Mouse (Mus musculus) ES-E14 (cell line): ENCODE data around the gene 2700049A03Rik. TPM values are rescaled to one million over a fixed set of nuclear protein-coding genes. Genes with fewer than 3 reads are reported as not detected.
"Not testable (repeated sequence)": the region's sequence is repeated elsewhere in the genome, so short reads cannot be mapped to it uniquely, and the experiment has no call there.

ENCODE experiments used
- DNase-seq: peaks from one replicate; pipeline ENCODE4 v3.0.0-alpha.2; 2013; ENCODE audit warnings: low read depth, low spot score
- H3K27ac ChIP-seq: 2 replicates; pipeline ENCODE4 v1.5.1; 2012; ENCODE audit warnings: low read depth, mild to moderate bottlenecking, low read length, moderate library complexity, mixed read lengths; ENCODE audit not compliant: poor library complexity, insufficient read depth, severe bottlenecking
- H3K36me3 ChIP-seq: 2 replicates; pipeline ENCODE4 v1.6.1; 2012; ENCODE audit warnings: mild to moderate bottlenecking, low read length, moderate library complexity, mixed read lengths; ENCODE audit not compliant: control insufficient read depth, poor library complexity, insufficient read depth, severe bottlenecking
- H3K4me1 ChIP-seq, 2 experiments: fragments of 150-350 bp in 1 of 2; sonication (generic) in 1 of 2; 2 replicates each; pipeline ENCODE4 v1.6.1; 2012; ENCODE audit warnings: low read length in 2 of 2, mild to moderate bottlenecking in 1 of 2, mixed read lengths in 1 of 2; ENCODE audit not compliant: control insufficient read depth in 2 of 2, insufficient read depth in 2 of 2, poor library complexity in 1 of 2
- H3K4me3 ChIP-seq, 2 experiments: fragments of 150-350 bp in 1 of 2; sonication (generic) in 1 of 2; 2 replicates each; pipeline ENCODE4 v1.5.1; 2012; ENCODE audit warnings: low read length in 2 of 2, low read depth in 1 of 2, mild to moderate bottlenecking in 1 of 2, mixed read lengths in 1 of 2; ENCODE audit not compliant: insufficient read depth in 1 of 2, poor library complexity in 1 of 2, severe bottlenecking in 1 of 2
- H3K9ac ChIP-seq: 2 replicates; pipeline ENCODE4 v1.6.1; 2012; ENCODE audit warnings: low read depth, mild to moderate bottlenecking, low read length, mixed read lengths; ENCODE audit not compliant: poor library complexity, insufficient read depth, severe bottlenecking
- H3K9me3 ChIP-seq: fragments of 150-350 bp; sonication (generic); 2 replicates; pipeline ENCODE4 v1.6.1; 2012; ENCODE audit warnings: low read depth, mild to moderate bottlenecking, low read length; ENCODE audit not compliant: control insufficient read depth, insufficient read depth
- CHD2 ChIP-seq: IDR thresholded peaks from 2 replicates; pipeline ENCODE4 v1.6.1; 2014; ENCODE audit warnings: mild to moderate bottlenecking, low read depth, low read length, inconsistent platforms
- HCFC1 ChIP-seq: IDR thresholded peaks from 2 replicates; pipeline ENCODE4 v1.6.1; 2012; ENCODE audit warnings: low read length, inconsistent platforms, borderline replicate concordance; ENCODE audit not compliant: insufficient read depth
- MAFK ChIP-seq: IDR thresholded peaks from 2 replicates; pipeline ENCODE4 v1.6.1; 2014; ENCODE audit warnings: mild to moderate bottlenecking, low read depth, low read length, inconsistent platforms; ENCODE audit not compliant: insufficient read depth
- ZC3H11A ChIP-seq: IDR thresholded peaks from 2 replicates; pipeline ENCODE4 v1.6.1; 2012; ENCODE audit warnings: low read depth, mild to moderate bottlenecking, inconsistent platforms, low read length, borderline replicate concordance
- ZNF384 ChIP-seq: IDR thresholded peaks from 2 replicates; pipeline ENCODE4 v1.6.1; 2012; ENCODE audit warnings: low read depth, low read length, inconsistent platforms
- in situ Hi-C, 2 experiments: fragments of 600-800 bp; cut with MboI; formaldehyde crosslinking; loops; one replicate each; pipeline ENCODE4 v1.15.1; 2025; ENCODE audit warnings: low sequenced_read_pairs in 2 of 2, inconsistent platforms in 1 of 2; ENCODE audit not compliant: unreplicated experiment in 2 of 2
- total RNA-seq: library from RNA; depleted of rRNA; stranded (reverse); fragments of 300-350 nt; gene quantifications from 2 replicates; pipeline ENCODE4 v1.2.3, GENCODE M21; 2012; rRNA removed

Gene 2700049A03Rik
- 18.3 and 20.0 TPM in 2 replicates for total RNA-seq

DNA sequence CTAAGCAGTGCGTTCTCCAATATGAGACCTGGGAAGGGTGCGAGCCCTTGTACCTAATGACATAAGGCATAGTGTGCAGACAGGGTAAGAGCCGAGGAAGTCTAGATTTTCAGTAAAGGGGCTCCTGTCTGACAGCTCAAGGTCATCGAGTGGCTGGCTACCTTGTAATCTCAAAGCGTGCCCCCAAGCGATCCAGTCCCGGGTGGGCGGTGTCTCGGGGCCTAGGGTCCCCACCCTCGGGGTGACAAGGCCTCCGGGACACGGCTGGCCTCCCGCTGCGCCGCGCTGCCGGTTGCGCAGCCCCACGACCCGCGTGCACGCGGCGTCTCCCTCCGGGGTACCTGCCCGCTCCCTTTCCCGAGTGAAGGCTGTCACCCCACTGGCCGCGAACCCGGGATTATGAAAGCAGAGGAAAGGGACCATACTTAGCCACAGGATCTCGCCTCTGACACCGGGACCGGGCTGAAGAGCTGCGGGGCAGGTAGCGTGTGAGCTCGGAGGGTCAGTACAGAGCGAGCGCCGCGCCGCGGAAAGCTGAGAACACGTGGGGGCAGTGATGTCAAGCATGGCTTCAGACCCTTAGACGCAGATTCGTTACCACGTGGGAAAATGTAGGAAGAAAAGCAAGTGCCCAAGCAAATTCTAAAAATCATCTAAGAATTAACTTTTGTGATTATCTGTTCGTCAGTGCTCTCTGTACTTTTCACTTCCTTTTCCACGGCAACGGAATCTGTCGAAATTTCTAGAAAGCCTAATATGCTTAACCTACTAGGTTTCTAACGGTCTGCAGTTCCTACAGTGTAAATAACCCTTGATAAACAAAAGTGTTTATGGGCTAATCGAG lies at the start of gene 2700049A03Rik, which contains the start of gene Timm9:
Gene 2700049A03Rik, plus strand, starts transcription at position 719 of the 844 bp plus-strand sequence.
Gene Timm9, minus strand, starts transcription at position 555 of the 844 bp plus-strand sequence.
- Histone ChIP-seq H3K9ac (peak within 1 kb of the TSS; percentile 96), H3K36me3 (peaks cover 14% of the 10 kb centered on the region), H3K9me3 (no peaks in the 10 kb centered on the region), H3K27ac (peak within 1 kb of the TSS; percentile 76), H3K4me1 (peaks cover 0 to 3% of the 10 kb centered on the region in 2 experiments; a peak in 1 of 4 replicates), H3K4me3 (peak within 1 kb of the TSS; percentile 94 to 98)
- TF ChIP-seq CHD2 (0 out of 2 replicates have a peak, but pooled peaks have one; percentile 49), ZNF384 (no peak), ZC3H11A (peak; percentile 100), MAFK (no peak), HCFC1 (0 out of 2 replicates have a peak, but pooled peaks have one; percentile 64)
- peak; percentile 76 for DNase-seq
- in situ Hi-C loops: no loop called here

DNA sequence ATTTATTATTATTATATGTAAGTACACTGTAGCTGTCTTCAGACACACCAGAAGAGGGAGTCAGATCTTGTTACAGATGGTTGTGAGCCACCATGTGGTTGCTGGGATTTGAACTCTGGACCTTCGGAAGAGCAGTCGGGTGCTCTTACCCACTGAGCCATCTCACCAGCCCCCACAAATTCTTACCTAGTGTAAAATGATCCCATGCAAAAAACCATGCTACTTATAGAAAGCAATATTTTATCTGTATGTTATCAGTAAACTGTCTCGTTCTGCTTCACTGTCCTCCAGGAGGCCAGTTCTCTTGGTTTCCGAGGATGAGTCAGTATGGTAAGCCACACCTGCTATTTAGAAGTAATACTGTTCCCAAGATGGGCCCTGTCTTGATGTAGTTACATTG lies 32.4 kb upstream of the 2700049A03Rik start:
- H3K4me1 ChIP-seq, H3K9ac ChIP-seq, H3K4me3 ChIP-seq, H3K27ac ChIP-seq, in situ Hi-C loops, DNase-seq, H3K9me3 ChIP-seq, H3K36me3 ChIP-seq: not testable (repeated sequence)

DNA sequence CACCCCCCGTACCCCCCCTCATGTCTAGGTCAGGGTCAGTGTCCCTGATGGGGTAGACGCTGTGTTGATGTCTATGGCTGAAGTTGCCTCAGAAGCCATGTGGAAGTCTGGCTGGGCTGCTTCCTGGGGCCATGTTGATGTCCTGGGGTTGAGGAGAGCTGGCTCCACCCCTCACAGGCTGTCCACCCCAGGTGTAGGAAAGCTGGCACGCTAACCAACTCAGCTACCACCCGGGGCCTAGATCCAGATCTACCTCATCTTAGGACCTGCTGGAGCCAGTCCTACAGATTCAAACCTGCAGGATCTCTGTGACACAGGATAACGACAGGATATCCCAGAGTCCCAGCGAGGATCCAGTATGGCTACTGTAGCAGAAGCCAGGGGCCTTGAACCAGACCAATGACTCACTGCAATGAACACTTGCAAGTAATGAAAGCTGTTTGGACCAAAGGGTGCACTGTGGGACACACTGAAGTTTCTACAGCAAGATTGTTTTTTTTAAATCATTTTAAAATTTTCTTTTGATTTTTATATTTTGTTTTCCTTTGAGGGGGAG lies 29.4 kb upstream of the 2700049A03Rik start:
- DNase-seq: no peak
- no peaks in the 10 kb centered on the region for H3K4me1 ChIP-seq
- H3K9me3 ChIP-seq: no peaks in the 10 kb centered on the region
- no peaks in the 10 kb centered on the region for H3K36me3 ChIP-seq
- H3K9ac ChIP-seq: no peak overlapping the region
- no peak overlapping the region for H3K4me3 ChIP-seq
- no peak for TF ChIP-seq ZC3H11A
- no peak for TF ChIP-seq ZNF384
- TF ChIP-seq MAFK: no peak
- TF ChIP-seq HCFC1: no peak
- TF ChIP-seq CHD2: no peak
- H3K27ac ChIP-seq: no peak overlapping the region
- in situ Hi-C loops: no loop called here

DNA sequence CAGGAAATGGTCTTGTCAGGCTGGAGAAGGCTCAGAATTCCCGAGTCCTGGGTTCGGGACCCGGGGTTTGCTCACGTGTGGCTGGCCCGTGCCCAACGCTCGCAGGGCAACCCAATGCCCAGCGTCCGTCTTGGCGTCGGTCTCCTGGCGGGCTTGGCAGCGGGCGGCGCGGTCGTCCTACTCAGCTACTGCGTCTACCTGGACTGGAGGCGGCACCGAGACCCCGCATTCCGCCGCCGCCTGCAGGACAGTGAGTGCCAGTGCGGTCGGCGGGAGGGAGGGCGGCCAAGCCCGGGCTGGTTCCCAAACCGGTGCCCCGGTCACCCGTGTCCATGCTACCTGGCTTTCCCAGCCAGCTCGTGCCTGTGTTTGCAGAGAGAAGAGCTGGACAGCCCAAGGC lies 25.3 kb upstream of the 2700049A03Rik start, which contains the start of gene Tomm20l:
Gene Tomm20l, plus strand, starts transcription at position 98 of the 400 bp plus-strand sequence.
- Histone ChIP-seq H3K9me3 (no peaks in the 10 kb centered on the region), H3K9ac (peak within 1 kb of the TSS; percentile 46), H3K27ac (no peak within 1 kb of the TSS), H3K36me3 (no peaks in the 10 kb centered on the region), H3K4me1 (no peaks in the 10 kb centered on the region), H3K4me3 (peak within 1 kb of the TSS; percentile 56 to 63)
- no peak for DNase-seq
- TF ChIP-seq ZNF384 (no peak), HCFC1 (no peak), CHD2 (no peak), ZC3H11A (no peak), MAFK (no peak)
- in situ Hi-C loops: no loop called here
